Mouse (Mus musculus) liver, embryonic 16.5 days (tissue): Measurements from ENCODE around the gene Vmn2r3. TPM values are rescaled to one million over a fixed set of nuclear protein-coding genes. Genes with fewer than 3 reads are reported as not detected.
"Not testable (repeated sequence)": the region's sequence is repeated elsewhere in the genome, so short reads cannot be mapped to it uniquely, and the experiment has no call there.

Experiments
- ATAC-seq: fragments of 200-750 bp; cut with Nextera tagmentation; 2 replicates; pipeline ENCODE4 v1.8.0; 2017; ENCODE audit warnings: low read depth, mild to moderate bottlenecking, moderate number of reproducible peaks, moderate library complexity
- H3K27ac ChIP-seq: fragments of 300-500 bp; sonication (generic); 2 replicates; pipeline ENCODE4 v1.5.1; 2014; ENCODE audit warnings: mild to moderate bottlenecking, low read length
- H3K27me3 ChIP-seq: fragments of 300-500 bp; sonication (generic); 2 replicates; pipeline ENCODE4 v1.6.1; 2014; ENCODE audit warnings: low read depth, low read length, mixed read lengths; ENCODE audit not compliant: control insufficient read depth, insufficient read depth
- H3K36me3 ChIP-seq: fragments of 300-500 bp; sonication (generic); 2 replicates; pipeline ENCODE4 v1.6.1; 2014; ENCODE audit warnings: mild to moderate bottlenecking; ENCODE audit not compliant: control insufficient read depth, insufficient read depth
- H3K4me1 ChIP-seq: fragments of 300-500 bp; sonication (generic); 2 replicates; pipeline ENCODE4 v1.6.1; 2014; ENCODE audit warnings: low read depth, low read length, mixed read lengths; ENCODE audit not compliant: control insufficient read depth
- H3K4me2 ChIP-seq: fragments of 300-500 bp; sonication (generic); 2 replicates; pipeline ENCODE4 v1.6.1; 2014; ENCODE audit warnings: low read depth, low read length, mixed read lengths
- H3K4me3 ChIP-seq: fragments of 300-500 bp; sonication (generic); 2 replicates; pipeline ENCODE4 v1.5.1; 2014; ENCODE audit warnings: low read depth, mild to moderate bottlenecking, low read length
- H3K9ac ChIP-seq: fragments of 300-500 bp; sonication (generic); 2 replicates; pipeline ENCODE4 v1.6.1; 2014; ENCODE audit warnings: low read depth, low read length
- H3K9me3 ChIP-seq: fragments of 300-500 bp; sonication (generic); replicated peaks from 2 replicates; pipeline ENCODE4 v1.6.1; 2016; ENCODE audit warnings: low read length; ENCODE audit not compliant: control insufficient read depth
- WGBS: fragments of 180-500 bp; shearing (Covaris S2); extraction: QIAGEN DNeasy Blood & Tissue Kit; methylation state at CpG from one replicate; pipeline ENCODE4 v1.1.7; 2014; ENCODE audit not compliant: insufficient replicate concordance; 5-methylcytosine and 5-hydroxymethylcytosine counted together
- polyA plus RNA-seq: library from polyadenylated mRNA; unstranded; fragments of >200 nt; fragmentation: Nextera tagmentation; extraction: Ambion mirVana; gene quantifications from 2 replicates; pipeline ENCODE4 v1.2.1, GENCODE M21; 2015

Vmn2r3 gene
- not detected in 2 replicates for polyA plus RNA-seq

DNA sequence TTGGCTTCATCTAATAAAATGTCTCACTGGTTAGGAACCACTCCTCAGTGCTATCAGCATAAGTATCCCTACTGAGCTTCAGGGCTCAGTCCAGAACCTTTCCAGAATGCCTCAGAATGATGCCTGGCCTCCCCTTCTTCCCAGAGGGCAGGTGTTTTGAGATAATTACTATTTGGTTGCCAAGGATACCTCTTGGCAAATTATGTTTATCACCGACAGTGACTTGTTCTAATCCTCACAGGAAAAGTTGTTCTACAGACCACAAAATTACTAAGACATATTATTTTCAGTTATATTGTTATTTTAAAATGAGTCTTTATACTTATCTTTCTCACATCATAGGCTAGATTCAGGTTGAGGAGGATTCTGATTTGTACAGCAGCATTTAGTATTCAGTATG is at the start of gene Vmn2r3:
Gene Vmn2r3 (minus strand): TSS at position 101 of the 400 bp plus-strand sequence.
- H3K36me3 ChIP-seq = no peaks in the 10 kb centered on the region
- no peak within 1 kb of the TSS for H3K4me2 ChIP-seq
- H3K9ac ChIP-seq = no peak within 1 kb of the TSS
- H3K27ac ChIP-seq = no peak within 1 kb of the TSS
- ATAC-seq = no peak
- no peak within 1 kb of the TSS for H3K4me3 ChIP-seq
- H3K27me3 ChIP-seq = no peaks in the 10 kb centered on the region
- WGBS = 62% methylated on average over 1 of the region's 1 CpGs
- no peaks in the 10 kb centered on the region for H3K4me1 ChIP-seq
- H3K9me3 ChIP-seq = no peaks in the 10 kb centered on the region

GRCm38 (mm10) chr3:64332548-64332947 is 43.0 kb upstream of the Vmn2r3 start:
- H3K4me1 ChIP-seq = no peaks in the 10 kb centered on the region

GRCm38 (mm10) chr3:64321824-64322223 is 32.3 kb upstream of the Vmn2r3 start:
- Histone ChIP-seq H3K9ac (no peak overlapping the region), H3K4me2 (no peak overlapping the region), H3K27ac (no peak overlapping the region), H3K4me1 (no peaks in the 10 kb centered on the region), H3K4me3 (no peak overlapping the region), H3K36me3 (no peaks in the 10 kb centered on the region), H3K9me3 (no peaks in the 10 kb centered on the region), H3K27me3 (no peaks in the 10 kb centered on the region)
- no peak for ATAC-seq
- WGBS = 41% methylated on average over 2 of the region's 2 CpGs

More at GRCm38 (mm10) chr3:64332548-64332947, 43.0 kb upstream of the Vmn2r3 start:
- 28% methylated on average over 1 of the region's 1 CpGs for WGBS
- Histone ChIP-seq H3K27me3 (no peaks in the 10 kb centered on the region), H3K4me2 (no peak overlapping the region), H3K9me3 (no peaks in the 10 kb centered on the region), H3K4me3 (no peak overlapping the region), H3K36me3 (no peaks in the 10 kb centered on the region), H3K27ac (no peak overlapping the region), H3K9ac (no peak overlapping the region)
- ATAC-seq = no peak

DNA sequence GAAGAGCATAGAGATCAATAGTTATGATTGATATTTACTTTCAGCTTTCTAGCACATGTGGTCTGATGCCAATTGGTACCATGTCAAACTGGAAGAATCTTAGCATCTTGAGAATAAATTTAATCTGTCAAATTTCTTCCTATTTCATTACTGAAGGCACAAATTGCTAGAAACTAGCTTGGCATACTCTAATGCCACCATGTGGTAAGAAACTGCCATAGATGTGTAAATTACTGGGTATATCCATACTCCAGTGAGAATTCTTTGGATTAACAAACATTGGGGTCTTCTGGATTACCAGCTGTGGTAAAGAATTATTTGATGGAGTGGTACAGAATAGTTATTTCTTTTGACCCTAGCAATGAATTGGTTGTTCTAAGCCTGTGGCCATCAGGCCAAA is 17.3 kb upstream of the Vmn2r3 start:
- H3K9ac ChIP-seq = no peak overlapping the region
- H3K4me1 ChIP-seq = no peaks in the 10 kb centered on the region
- H3K27ac ChIP-seq = no peak overlapping the region
- no peak for ATAC-seq
- H3K36me3 ChIP-seq = no peaks in the 10 kb centered on the region
- no peaks in the 10 kb centered on the region for H3K9me3 ChIP-seq
- H3K4me2 ChIP-seq = no peak overlapping the region
- no peak overlapping the region for H3K4me3 ChIP-seq
- H3K27me3 ChIP-seq = no peaks in the 10 kb centered on the region

- H3K27me3 ChIP-seq = no peaks in the 10 kb centered on the region
Observed at GRCm38 (mm10) chr3:64265762-64266112, 23.8 kb downstream of the Vmn2r3 start.

GRCm38 (mm10) chr3:64265056-64265761 is 24.3 kb downstream of the Vmn2r3 start:
- not testable (repeated sequence) for ATAC-seq

More at GRCm38 (mm10) chr3:64265762-64266112, 23.8 kb downstream of the Vmn2r3 start:
- no peak overlapping the region for H3K4me3 ChIP-seq
- no peak overlapping the region for H3K27ac ChIP-seq
- no peak for ATAC-seq
- 24% methylated on average over 1 of the region's 1 CpGs for WGBS
- no peak overlapping the region for H3K9ac ChIP-seq
- H3K36me3 ChIP-seq = no peaks in the 10 kb centered on the region
- H3K4me1 ChIP-seq = no peaks in the 10 kb centered on the region
- H3K9me3 ChIP-seq = no peaks in the 10 kb centered on the region
- no peak overlapping the region for H3K4me2 ChIP-seq

DNA sequence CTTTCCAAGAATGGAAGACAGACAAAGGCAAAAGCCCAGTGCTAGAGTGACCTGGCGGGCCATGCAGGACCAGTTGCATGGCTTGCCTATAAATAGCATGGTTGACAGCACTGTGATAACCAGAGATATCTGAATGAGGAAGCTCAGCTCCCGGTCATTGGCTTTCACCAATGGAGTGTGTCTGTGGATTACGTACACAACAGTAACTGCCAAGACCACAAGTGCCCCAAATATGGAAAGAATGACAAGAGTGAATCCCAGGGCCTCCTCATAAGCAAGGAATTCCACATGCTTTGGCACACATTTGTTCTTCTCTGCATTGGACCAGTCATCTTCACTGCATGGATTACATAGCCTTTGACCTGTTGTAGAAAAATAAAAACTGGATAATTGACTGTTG is 29.9 kb downstream of the Vmn2r3 start:
- no peaks in the 10 kb centered on the region for H3K9me3 ChIP-seq
- no peaks in the 10 kb centered on the region for H3K4me1 ChIP-seq
- 24% methylated on average over 3 of the region's 3 CpGs for WGBS
- no peak overlapping the region for H3K4me3 ChIP-seq
- H3K27me3 ChIP-seq = no peaks in the 10 kb centered on the region
- no peak overlapping the region for H3K9ac ChIP-seq
- no peaks in the 10 kb centered on the region for H3K36me3 ChIP-seq
- ATAC-seq = no peak
- H3K27ac ChIP-seq = no peak overlapping the region
- no peak overlapping the region for H3K4me2 ChIP-seq

More at GRCm38 (mm10) chr3:64265056-64265761, 24.3 kb downstream of the Vmn2r3 start:
- not testable (repeated sequence) for H3K27ac ChIP-seq, H3K27me3 ChIP-seq, H3K4me2 ChIP-seq, H3K9me3 ChIP-seq, H3K4me3 ChIP-seq, H3K9ac ChIP-seq, H3K4me1 ChIP-seq, H3K36me3 ChIP-seq
- 39% methylated on average over 7 of the region's 7 CpGs for WGBS

DNA sequence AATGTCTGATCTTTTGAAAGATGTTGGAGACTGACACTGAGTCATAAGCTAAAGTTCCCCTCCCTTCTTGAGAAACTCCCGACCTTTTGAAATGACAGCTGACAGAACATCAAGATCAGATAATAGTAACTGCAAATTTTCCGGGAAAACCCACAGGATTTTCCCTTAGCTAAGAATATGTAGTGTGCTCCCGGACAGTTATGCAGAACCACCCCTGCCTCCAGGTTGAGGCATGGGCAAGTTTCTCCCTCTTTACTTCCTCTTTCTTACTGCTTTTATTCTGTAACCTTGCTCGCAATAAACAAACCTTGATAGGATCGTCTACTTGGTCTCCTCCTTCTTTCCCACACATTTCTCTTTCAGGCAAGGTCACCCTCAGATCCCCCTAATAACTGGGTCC is 37.9 kb downstream of the Vmn2r3 start:
- WGBS = 66% methylated on average over 5 of the region's 5 CpGs
- Histone ChIP-seq H3K9me3 (no peaks in the 10 kb centered on the region), H3K4me3 (no peak overlapping the region), H3K4me2 (no peak overlapping the region), H3K27ac (no peak overlapping the region), H3K9ac (no peak overlapping the region), H3K36me3 (no peaks in the 10 kb centered on the region), H3K4me1 (no peaks in the 10 kb centered on the region), H3K27me3 (no peaks in the 10 kb centered on the region)
- no peak for ATAC-seq

GRCm38 (mm10) chr3:64250461-64250860 is 39.0 kb downstream of the Vmn2r3 start:
- not testable (repeated sequence) for H3K4me3 ChIP-seq, H3K4me2 ChIP-seq, ATAC-seq, H3K27me3 ChIP-seq, H3K9ac ChIP-seq, H3K9me3 ChIP-seq, H3K36me3 ChIP-seq, H3K27ac ChIP-seq, H3K4me1 ChIP-seq
- 63% methylated on average over 6 of the region's 6 CpGs for WGBS
